Mouse (Mus musculus) adrenal gland, adult 2 months (tissue): ENCODE data around the gene Pold4. TPM values are rescaled to one million over a fixed set of nuclear protein-coding genes. Genes with fewer than 3 reads are reported as not detected.

ENCODE experiments used
- DNase-seq: peaks from one replicate; pipeline ENCODE4 v3.0.0; 2021
- microRNA-seq, 2 experiments: library from miRNA; unstranded; fragments of <30 nt; microRNA quantifications; one replicate each; pipeline ENCODE4 v1.2.0; 2021
- polyA plus RNA-seq: library from polyadenylated mRNA; depleted of rRNA; stranded (reverse); fragments of >200 nt; gene quantifications from 2 replicates; pipeline ENCODE4 v1.2.3, GENCODE M21; 2012; rRNA removed
- total RNA-seq, 2 experiments: library from RNA; stranded (reverse); gene quantifications; 2 replicates each; pipeline ENCODE4 v1.2.3; 2021

Gene Pold4
- total and polyA plus RNA-seq, 3 experiments, result 41.9 to 112 (median 52.3) TPM

DNA sequence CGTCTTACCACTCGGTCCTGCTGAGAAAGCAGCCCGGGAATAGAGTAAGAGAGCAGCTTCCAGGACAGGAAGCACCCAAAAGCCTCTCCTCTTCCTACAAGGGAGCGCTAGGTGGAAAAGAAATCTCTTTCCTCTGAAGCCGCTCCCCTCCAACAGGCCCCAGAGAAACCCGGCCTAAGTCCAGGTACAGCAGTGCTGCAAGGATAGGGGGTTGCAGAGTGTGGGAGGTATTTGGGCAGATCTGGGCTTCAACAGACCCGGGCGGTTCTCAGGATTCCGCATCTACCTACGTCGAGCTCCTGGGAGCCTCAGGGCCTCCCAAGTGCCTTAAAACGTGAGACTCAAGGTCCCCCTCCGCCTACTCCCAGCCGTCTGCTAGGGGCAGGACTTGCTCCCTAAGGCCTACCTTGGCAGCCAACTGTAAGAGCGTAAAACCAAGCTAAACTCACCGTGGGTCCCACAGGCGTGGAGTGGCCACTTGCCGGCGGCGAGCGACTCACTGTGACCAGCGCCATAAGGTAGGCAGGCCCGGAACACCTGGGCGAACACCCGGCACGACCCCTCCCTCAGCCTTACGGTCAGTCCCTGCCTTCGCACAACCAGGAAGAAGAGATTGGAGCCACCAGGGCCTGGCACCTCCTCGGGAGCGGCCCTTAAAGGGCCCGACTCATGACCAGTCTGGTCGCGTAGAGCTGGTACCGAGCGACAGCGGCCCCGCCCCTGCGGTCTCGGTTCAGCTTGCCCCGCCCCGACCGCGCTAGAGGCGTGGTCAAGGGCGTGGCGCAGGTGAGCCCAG, 37.1 kb downstream of the Pold4 start, which contains the start of gene Ssh3:
Gene Ssh3, minus strand, starts transcription at position 615 of the 796 bp plus-strand sequence.
- peak; percentile 89 for DNase-seq

DNA sequence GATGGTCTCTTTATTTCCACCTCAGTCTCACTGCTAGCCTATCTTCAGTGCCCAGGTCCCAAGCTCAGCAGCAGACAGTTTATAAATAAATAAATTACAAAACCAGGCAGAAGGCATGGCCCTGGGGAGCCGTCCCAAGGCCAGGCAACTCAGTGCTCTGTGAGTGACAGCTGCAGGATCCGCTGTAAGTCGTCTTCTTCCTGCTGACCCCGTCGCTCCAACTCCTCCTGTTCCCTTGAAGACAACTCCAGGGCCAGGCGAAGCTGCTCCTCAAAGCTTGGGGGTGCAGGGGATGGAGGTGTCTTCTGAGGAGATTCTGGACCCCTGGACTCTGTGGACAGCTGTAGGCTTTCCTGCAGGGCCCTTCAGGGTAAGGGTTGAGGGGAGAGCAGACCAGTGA, 38.5 kb downstream of the Pold4 start:
- DNase-seq, result peak; percentile 78

DNA sequence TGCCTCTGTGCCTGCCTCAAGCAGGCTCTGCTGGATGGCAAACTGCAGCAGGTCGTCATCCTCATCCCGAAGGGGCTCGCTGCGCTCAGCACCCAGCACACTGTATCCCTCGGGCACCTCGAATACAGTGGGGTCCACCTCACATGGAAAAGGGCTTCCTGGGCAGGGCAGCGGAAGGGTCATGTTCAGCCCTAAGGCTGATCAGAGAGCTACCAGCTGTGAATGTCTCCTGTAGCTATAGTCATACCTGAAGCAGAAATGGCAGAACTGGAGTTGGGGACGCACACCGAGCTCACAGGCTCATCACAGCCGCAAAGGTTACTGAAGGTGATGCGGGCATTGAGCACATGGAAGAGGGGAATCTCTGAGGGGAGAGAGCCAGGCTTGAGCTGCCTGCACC, 39.3 kb downstream of the Pold4 start:
- DNase-seq, result no peak

DNA sequence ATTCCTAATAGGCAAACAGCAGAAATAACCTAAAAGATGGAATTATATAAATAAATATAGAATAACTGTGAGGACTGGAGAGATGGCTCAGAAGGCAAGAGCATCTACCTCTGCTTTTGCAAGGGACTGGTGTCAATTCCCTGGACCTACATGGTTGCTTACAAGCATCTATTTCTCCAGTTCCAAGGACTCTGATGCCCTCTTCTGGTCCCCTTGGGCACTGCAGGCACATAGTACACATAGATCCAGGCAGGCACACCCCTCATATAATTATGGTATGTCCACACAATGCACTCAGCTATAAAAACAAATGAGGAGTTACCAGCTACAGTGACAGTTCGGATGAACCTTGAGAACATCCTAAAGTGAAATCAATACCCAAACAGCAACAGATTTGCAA, 47.8 kb downstream of the Pold4 start:
- DNase-seq, result no peak

GRCm38 (mm10) chr19:4280425-4280824, 48.7 kb downstream of the Pold4 start:
- no peak for DNase-seq

DNA sequence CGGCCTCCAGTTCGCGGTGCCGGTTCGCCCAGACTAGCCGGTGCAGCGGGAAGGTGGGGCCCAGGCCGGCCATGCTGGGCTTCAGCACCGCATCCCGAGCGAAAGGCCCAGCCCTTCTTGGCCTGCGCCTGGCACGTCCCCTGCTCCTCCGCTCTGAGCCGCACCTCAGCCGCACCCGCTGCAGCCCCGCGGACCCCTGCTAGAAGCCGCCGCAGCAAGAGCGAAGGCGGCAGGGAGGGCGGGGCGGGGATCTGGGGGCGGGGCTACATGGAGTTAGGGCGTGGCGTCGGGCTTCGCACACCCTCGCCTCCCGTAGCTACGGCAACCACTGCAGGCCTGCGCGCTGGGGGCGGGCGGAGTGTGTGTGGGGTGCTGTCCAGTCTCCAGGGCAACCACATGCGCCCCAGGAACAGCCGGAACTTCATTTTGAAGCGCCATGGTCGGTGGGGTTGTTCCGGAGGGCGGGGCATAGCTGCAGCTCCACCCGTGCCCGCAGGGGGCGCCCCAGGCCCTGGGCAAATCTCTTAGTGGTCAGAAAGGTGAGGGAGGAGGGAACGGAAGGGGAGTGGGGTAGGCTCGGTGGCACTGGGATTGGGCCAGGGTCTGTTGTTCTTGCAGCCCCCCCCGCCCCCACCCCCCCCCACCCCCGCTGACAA, 51.3 kb downstream of the Pold4 start, which contains the start of gene Ankrd13d:
Gene Ankrd13d, minus strand, starts transcription at position 240 of the 656 bp plus-strand sequence.
- peak; percentile 88 for DNase-seq

Small RNA genes lying within 50 kb of the gene (microRNA-seq; reads per million reads assigned to microRNA genes)
- gene Gm26115, result 0 reads per million in 2 experiments
- 0.44 to 2.5 reads per million in 2 experiments for gene Mir6985

Other genes with a start within 250 kb of the Pold4 start
- gene Acy3, start 245.3 kb upstream of the Pold4 start, total RNA-seq, result 10 to 100 TPM; 16.5 to 22.7 TPM
- 80.5 and 96.1 TPM in 2 replicates for gene Acy3, start 245.3 kb upstream of the Pold4 start, polyA plus RNA-seq
- gene Tbx10, start 239.1 kb upstream of the Pold4 start, total RNA-seq, result not detected
- gene Tbx10, start 239.1 kb upstream of the Pold4 start, polyA plus RNA-seq, result not detected in 2 replicates
- gene Nudt8, start 231.3 kb upstream of the Pold4 start, total RNA-seq, result 10 to 100 TPM; 25.1 to 27.0 TPM
- gene Nudt8, start 231.3 kb upstream of the Pold4 start, polyA plus RNA-seq, result 36.7 and 65.9 TPM in 2 replicates
- gene Gm49405, start 231.3 kb upstream of the Pold4 start, total RNA-seq, result under 1 TPM; 0.55 to 0.69 TPM
- gene Gm49405, start 231.3 kb upstream of the Pold4 start, polyA plus RNA-seq, result 1.3 and 2.0 TPM in 2 replicates
- 1 to 10 TPM; 1.1 to 1.8 TPM for gene Doc2g, start 228.6 kb upstream of the Pold4 start, total RNA-seq
- gene Doc2g, start 228.6 kb upstream of the Pold4 start, polyA plus RNA-seq, result 6.2 and 9.3 TPM in 2 replicates
- 100 to 1,000 TPM; 260 to 445 TPM for gene Ndufv1, start 219.1 kb upstream of the Pold4 start, total RNA-seq
- gene Ndufv1, start 219.1 kb upstream of the Pold4 start, polyA plus RNA-seq, result 145 and 150 TPM in 2 replicates
- gene Gstp1, start 193.9 kb upstream of the Pold4 start, total RNA-seq, result 100 to 1,000 TPM; 401 to 452 TPM
- 752 and 925 TPM in 2 replicates for gene Gstp1, start 193.9 kb upstream of the Pold4 start, polyA plus RNA-seq
- 10 to 100 TPM; 57.2 to 61.4 TPM for gene Gstp2, start 185.9 kb upstream of the Pold4 start, total RNA-seq
- gene Gstp2, start 185.9 kb upstream of the Pold4 start, polyA plus RNA-seq, result 7.9 and 13.8 TPM in 2 replicates
- 1 to 10 TPM in 1 of 2 experiments, under 1 TPM in 1; 0.62 to 2.3 TPM for gene Gstp3, start 172.3 kb upstream of the Pold4 start, total RNA-seq
- 0.79 and 0.83 TPM in 2 replicates for gene Gstp3, start 172.3 kb upstream of the Pold4 start, polyA plus RNA-seq
- gene Cabp2, start 150.3 kb upstream of the Pold4 start, total RNA-seq, result not detected
- not detected in 2 replicates for gene Cabp2, start 150.3 kb upstream of the Pold4 start, polyA plus RNA-seq
- gene Cdk2ap2, start 134.7 kb upstream of the Pold4 start, total RNA-seq, result 100 to 1,000 TPM; 128 to 131 TPM
- gene Cdk2ap2, start 134.7 kb upstream of the Pold4 start, polyA plus RNA-seq, result 339 and 371 TPM in 2 replicates
- 10 to 100 TPM; 87.4 to 87.6 TPM for gene Pitpnm1, start 131.9 kb upstream of the Pold4 start, total RNA-seq
- 164 and 171 TPM in 2 replicates for gene Pitpnm1, start 131.9 kb upstream of the Pold4 start, polyA plus RNA-seq
- 100 to 1,000 TPM; 102 to 134 TPM for gene Aip, start 106.0 kb upstream of the Pold4 start, total RNA-seq
- gene Aip, start 106.0 kb upstream of the Pold4 start, polyA plus RNA-seq, result 89.5 and 99.3 TPM in 2 replicates
- under 1 TPM; 0.09 to 0.17 TPM for gene Gpr152, start 92.1 kb upstream of the Pold4 start, total RNA-seq
- gene Gpr152, start 92.1 kb upstream of the Pold4 start, polyA plus RNA-seq, result 0.10 and 0.18 TPM in 2 replicates
- gene Cabp4, start 87.9 kb upstream of the Pold4 start, total RNA-seq, result under 1 TPM; 0.29 to 0.69 TPM
- 0.12 and 0.26 TPM in 2 replicates for gene Cabp4, start 87.9 kb upstream of the Pold4 start, polyA plus RNA-seq
- 100 to 1,000 TPM; 154 to 202 TPM for gene Coro1b, start 83.3 kb upstream of the Pold4 start, total RNA-seq
- 199 and 225 TPM in 2 replicates for gene Coro1b, start 83.3 kb upstream of the Pold4 start, polyA plus RNA-seq
- 1 to 10 TPM; 2.5 to 5.7 TPM for gene Ptprcap, start 78.3 kb upstream of the Pold4 start, total RNA-seq
- gene Ptprcap, start 78.3 kb upstream of the Pold4 start, polyA plus RNA-seq, result 54.9 and 57.6 TPM in 2 replicates
- 10 to 100 TPM; 27.6 to 39.5 TPM for gene Rps6kb2, start 68.5 kb upstream of the Pold4 start, total RNA-seq
- gene Rps6kb2, start 68.5 kb upstream of the Pold4 start, polyA plus RNA-seq, result 48.3 and 60.8 TPM in 2 replicates
- 1 to 10 TPM; 2.9 to 5.8 TPM for gene Carns1, start 56.4 kb upstream of the Pold4 start, total RNA-seq
- 3.8 and 5.1 TPM in 2 replicates for gene Carns1, start 56.4 kb upstream of the Pold4 start, polyA plus RNA-seq
- under 1 TPM in 1 of 2 experiments, not detected in 1; 0.97 TPM for gene Tbc1d10c, start 40.6 kb upstream of the Pold4 start, total RNA-seq
- 2.1 and 4.8 TPM in 2 replicates for gene Tbc1d10c, start 40.6 kb upstream of the Pold4 start, polyA plus RNA-seq
- 100 to 1,000 TPM; 342 to 392 TPM for gene Ppp1ca, start 39.8 kb upstream of the Pold4 start, total RNA-seq
- gene Ppp1ca, start 39.8 kb upstream of the Pold4 start, polyA plus RNA-seq, result 443 and 514 TPM in 2 replicates
- gene Rad9a, start 30.2 kb upstream of the Pold4 start, total RNA-seq, result 10 to 100 TPM in 1 of 2 experiments, 1 to 10 TPM in 1; 6.9 to 12.3 TPM
- 16.4 and 17.2 TPM in 2 replicates for gene Rad9a, start 30.2 kb upstream of the Pold4 start, polyA plus RNA-seq
- 1 to 10 TPM; 5.5 to 9.0 TPM for gene Clcf1, start 17.7 kb upstream of the Pold4 start, total RNA-seq
- gene Clcf1, start 17.7 kb upstream of the Pold4 start, polyA plus RNA-seq, result 16.3 and 19.3 TPM in 2 replicates
- not detected for gene AC109138.7, start 17.5 kb upstream of the Pold4 start, total RNA-seq
- gene AC109138.7, start 17.5 kb upstream of the Pold4 start, polyA plus RNA-seq, result not detected in 2 replicates
- gene Ssh3, start 37.3 kb downstream of the Pold4 start, total RNA-seq, result 10 to 100 TPM; 30.9 to 34.4 TPM
- 67.4 and 86.6 TPM in 2 replicates for gene Ssh3, start 37.3 kb downstream of the Pold4 start, polyA plus RNA-seq
- 1 to 10 TPM; 2.5 to 5.7 TPM for gene Ankrd13d, start 51.2 kb downstream of the Pold4 start, total RNA-seq
- gene Ankrd13d, start 51.2 kb downstream of the Pold4 start, polyA plus RNA-seq, result 5.4 and 8.3 TPM in 2 replicates
- 10 to 100 TPM; 49.1 to 49.7 TPM for gene Grk2, start 74.3 kb downstream of the Pold4 start, total RNA-seq
- 60.4 and 62.6 TPM in 2 replicates for gene Grk2, start 74.3 kb downstream of the Pold4 start, polyA plus RNA-seq
- gene Kdm2a, start 166.4 kb downstream of the Pold4 start, total RNA-seq, result 100 to 1,000 TPM in 1 of 2 experiments, 10 to 100 TPM in 1; 81.7 to 155 TPM
- gene Kdm2a, start 166.4 kb downstream of the Pold4 start, polyA plus RNA-seq, result 66.3 and 78.0 TPM in 2 replicates
- gene Rhod, start 207.5 kb downstream of the Pold4 start, total RNA-seq, result 10 to 100 TPM; 25.7 to 36.4 TPM
- gene Rhod, start 207.5 kb downstream of the Pold4 start, polyA plus RNA-seq, result 35.2 and 39.5 TPM in 2 replicates
- gene Syt12, start 245.5 kb downstream of the Pold4 start, total RNA-seq, result 10 to 100 TPM; 58.0 to 74.0 TPM
- gene Syt12, start 245.5 kb downstream of the Pold4 start, polyA plus RNA-seq, result 124 and 143 TPM in 2 replicates